17 mouse cellular contexts compared by ENCODE assay signal in genomic region chr17:26694171-26694570, GRCm38 (mm10). TPM values are rescaled to one million over a fixed set of nuclear protein-coding genes. Genes with fewer than 3 reads are reported as not detected.
A peak's percentile ranks its signal among the peaks of the same experiment; 100 is the strongest.
DNase-seq lines count a peak whose midpoint lies in the region; ATAC-seq lines count a peak whose summit lies in the region.
"Had no signal": no experiment of that assay in that cellular context is flagged by ENCODE, and none has a peak within 500 bp of the region (broad histone marks: within the 10 kb centered on the region; RNA-seq: fewer than 3 reads in every experiment).

No protein-coding gene starts in this region.

- peak overlapping the region; percentile 68; the same call in 1 of the 2 replicates for H3K27ac ChIP-seq in forebrain, embryonic 13.5 days
- no peak overlapping the region for H3K27ac ChIP-seq in forebrain, embryonic 11.5 days (ENCODE audit: low read depth, low read length)
- 0 out of 2 replicates have a peak overlapping the region, but pooled peaks have one; percentile 3 for H3K27ac ChIP-seq in brown adipose tissue, adult 24 weeks (replicated peaks; ENCODE audit: low read depth, low read length)
- H3K27ac ChIP-seq in forebrain, embryonic 15.5 days (replicated peaks): peak overlapping the region; percentile 3; the same call in 1 of the 2 replicates
- H3K27ac ChIP-seq: limb, embryonic 12.5 days; liver, embryonic 15.5 days; macrophage; midbrain, embryonic 10.5 days had no signal

- H3K9me3 ChIP-seq in forebrain, embryonic 13.5 days (replicated peaks): no peaks in the 10 kb centered on the region
- no peaks in the 10 kb centered on the region for H3K9me3 ChIP-seq in forebrain, embryonic 11.5 days (ENCODE audit: control insufficient read depth, low read length)
- H3K9me3 ChIP-seq in forebrain, embryonic 15.5 days: no peaks in the 10 kb centered on the region
- H3K9me3 ChIP-seq: limb, embryonic 12.5 days; liver, embryonic 15.5 days; midbrain, embryonic 10.5 days had no signal

- ATAC-seq in forebrain, embryonic 13.5 days: no peak
- ATAC-seq in forebrain, embryonic 11.5 days (replicated peaks; ENCODE audit: low FRiP score): no peak
- no peak for ATAC-seq in forebrain, embryonic 15.5 days (replicated peaks)
- no peak for ATAC-seq in erythroid progenitor cell, adult 5-6 weeks (replicated peaks; ENCODE audit: low FRiP score, poor library complexity, severe bottlenecking)
- ATAC-seq: hindbrain, embryonic 16.5 days; intestine, embryonic 16.5 days; Patski had no signal

- H3K27me3 ChIP-seq in forebrain, embryonic 13.5 days: no peaks in the 10 kb centered on the region
- no peaks in the 10 kb centered on the region for H3K27me3 ChIP-seq in forebrain, embryonic 11.5 days (ENCODE audit: control insufficient read depth, insufficient read depth, low read length)
- no peaks in the 10 kb centered on the region for H3K27me3 ChIP-seq in forebrain, embryonic 15.5 days
- H3K27me3 ChIP-seq: limb, embryonic 12.5 days; liver, embryonic 15.5 days; Patski had no signal

- no peak overlapping the region for H3K4me3 ChIP-seq in forebrain, embryonic 13.5 days
- H3K4me3 ChIP-seq in forebrain, embryonic 11.5 days (ENCODE audit: low read depth, low read length): no peak overlapping the region
- H3K4me3 ChIP-seq in brown adipose tissue, adult 24 weeks (ENCODE audit: insufficient read depth, low read depth, low read length): no peak overlapping the region
- no peak overlapping the region for H3K4me3 ChIP-seq in forebrain, embryonic 15.5 days
- H3K4me3 ChIP-seq: limb, embryonic 12.5 days; liver, embryonic 15.5 days; midbrain, embryonic 10.5 days had no signal

- H3K36me3 ChIP-seq in forebrain, embryonic 13.5 days (ENCODE audit: poor library complexity, severe bottlenecking): peaks cover 36% of the 10 kb centered on the region
- no peaks in the 10 kb centered on the region for H3K36me3 ChIP-seq in forebrain, embryonic 11.5 days (ENCODE audit: control insufficient read depth, insufficient read depth, low read length)
- H3K36me3 ChIP-seq in forebrain, embryonic 15.5 days: peaks cover 34% of the 10 kb centered on the region

- H3K4me1 ChIP-seq in forebrain, embryonic 13.5 days: peaks cover 36% of the 10 kb centered on the region
- H3K4me1 ChIP-seq in forebrain, embryonic 11.5 days (replicated peaks; ENCODE audit: control insufficient read depth, insufficient read depth, low read length): no peaks in the 10 kb centered on the region
- peaks cover 15% of the 10 kb centered on the region for H3K4me1 ChIP-seq in brown adipose tissue, adult 24 weeks (ENCODE audit: control insufficient read depth, insufficient read depth, insufficient read length, low read length)
- H3K4me1 ChIP-seq in forebrain, embryonic 15.5 days: peaks cover 27% of the 10 kb centered on the region
- H3K4me1 ChIP-seq: midbrain, embryonic 10.5 days had no signal

- no peak overlapping the region for H3K9ac ChIP-seq in forebrain, embryonic 13.5 days
- no peak overlapping the region for H3K9ac ChIP-seq in forebrain, embryonic 11.5 days (ENCODE audit: low read length)
- no peak overlapping the region for H3K9ac ChIP-seq in forebrain, embryonic 15.5 days (replicated peaks)
- H3K9ac ChIP-seq: limb, embryonic 12.5 days; liver, embryonic 15.5 days had no signal

- DNase-seq in forebrain, embryonic 11.5 days (ENCODE audit: low spot score): no peak
- peak; percentile 66 for DNase-seq in layer of hippocampus, adult 9-11 months
- DNase-seq in layer of hippocampus, adult 9-10 months (ENCODE audit: low spot score): no peak
- DNase-seq: adrenal gland, adult 8-10 months; embryo, embryonic 11 days; gastrocnemius, postnatal 36 days had no signal

- no peak overlapping the region for H3K4me2 ChIP-seq in forebrain, embryonic 13.5 days
- no peak overlapping the region for H3K4me2 ChIP-seq in forebrain, embryonic 11.5 days (ENCODE audit: low read depth, low read length, severe bottlenecking)
- no peak overlapping the region for H3K4me2 ChIP-seq in forebrain, embryonic 15.5 days (replicated peaks)
- H3K4me2 ChIP-seq: limb, embryonic 12.5 days; liver, embryonic 15.5 days had no signal

- WGBS in forebrain, embryonic 13.5 days: 52% methylated on average over 7 of the region's 7 CpGs
- 78% methylated on average over 7 of the region's 7 CpGs for WGBS in forebrain, embryonic 11.5 days
- WGBS in forebrain, embryonic 15.5 days: 57% methylated on average over 7 of the region's 7 CpGs

RNA-seq across cellular contexts. Expression of gene Crebrf, which starts 21.3 kb away (rescaled TPM):
- polyA plus RNA-seq in forebrain, embryonic 13.5 days (2015; fragmentation: Nextera tagmentation; extraction: Ambion mirVana): 11.1 and 13.8 TPM in 2 replicates
- 2.8 TPM in 2 replicates for polyA plus RNA-seq in forebrain, embryonic 11.5 days (2014; fragmentation: Nextera tagmentation; extraction: Ambion mirVana)
- polyA plus RNA-seq in brown adipose tissue, adult 24 weeks (2012; ENCODE audit: insufficient read depth, insufficient read length, missing spikeins): 16.0 and 26.6 TPM in 2 replicates
- 14.9 and 16.8 TPM in 2 replicates for polyA plus RNA-seq in forebrain, embryonic 15.5 days (2015; fragmentation: Nextera tagmentation; extraction: Ambion mirVana)
- 9.6 and 17.7 TPM in 2 replicates for total RNA-seq in erythroid progenitor cell, adult 5-6 weeks (2015; ENCODE audit: low replicate concordance)
- 10.4 and 25.2 TPM in 2 replicates for total RNA-seq in erythroid progenitor cell, adult 5-6 weeks (2017; ENCODE audit: low replicate concordance)

RNA-seq across cellular contexts. Expression of gene Atp6v0e, which starts 31.1 kb away (rescaled TPM):
- polyA plus RNA-seq in forebrain, embryonic 13.5 days (2015; fragmentation: Nextera tagmentation; extraction: Ambion mirVana): 139 and 144 TPM in 2 replicates
- polyA plus RNA-seq in forebrain, embryonic 11.5 days (2014; fragmentation: Nextera tagmentation; extraction: Ambion mirVana): 87.3 and 94.7 TPM in 2 replicates
- 314 and 348 TPM in 2 replicates for polyA plus RNA-seq in brown adipose tissue, adult 24 weeks (2012; ENCODE audit: insufficient read depth, insufficient read length, missing spikeins)
- polyA plus RNA-seq in forebrain, embryonic 15.5 days (2015; fragmentation: Nextera tagmentation; extraction: Ambion mirVana): 140 TPM in 2 replicates
- 77.1 and 104 TPM in 2 replicates for total RNA-seq in erythroid progenitor cell, adult 5-6 weeks (2015; ENCODE audit: low replicate concordance)
- 81.9 and 122 TPM in 2 replicates for total RNA-seq in erythroid progenitor cell, adult 5-6 weeks (2017; ENCODE audit: low replicate concordance)
